Mouse (Mus musculus) small intestine, adult 2 months (tissue): ENCODE data around the gene Bola2.

Experiments used
- CTCF ChIP-seq: fragments of 200-500 bp; IDR thresholded peaks from 2 replicates; pipeline ENCODE4 v1.5.1; 2012; ENCODE audit warnings: low read depth, mild to moderate bottlenecking, control low read depth, inconsistent platforms, low read length, moderate library complexity, mixed read lengths; ENCODE audit not compliant: insufficient replicate concordance, insufficient read length; ENCODE audit errors: extremely low read depth
- POLR2A ChIP-seq: fragments of 200-500 bp; IDR thresholded peaks from 2 replicates; pipeline ENCODE4 v1.6.1; 2012; ENCODE audit warnings: low read depth, mild to moderate bottlenecking, control low read depth, inconsistent platforms, low read length, moderate library complexity

GRCm38 (mm10) chr7:126659771-126660170 is 35.4 kb upstream of the Bola2 start:
- TF ChIP-seq CTCF (no peak), POLR2A (no peak)
